Comparison of ENCODE assay signal across 12 mouse cellular contexts in the genomic region with DNA sequence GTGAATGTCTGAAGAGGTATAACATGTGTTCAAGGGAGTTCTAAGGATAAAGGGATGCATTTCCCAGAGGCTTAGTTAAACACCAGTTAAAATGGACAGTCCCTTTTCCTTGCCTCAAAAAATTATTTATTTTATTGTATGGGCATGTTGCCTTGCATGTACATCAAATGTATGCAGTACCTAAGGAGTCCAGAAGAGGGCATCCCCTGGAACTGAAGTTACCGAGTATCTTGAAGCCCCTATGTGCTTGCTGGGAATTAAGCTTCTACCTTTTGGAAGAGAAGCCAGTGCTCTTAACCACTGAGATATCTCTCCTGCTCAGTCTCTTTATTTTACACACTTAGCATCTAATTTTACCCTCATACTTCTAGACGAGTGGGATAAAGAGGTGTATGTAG.
DNase-seq lines count a peak whose midpoint lies in the region; ATAC-seq and TF ChIP-seq lines count a peak whose summit lies in the region.
"Had no signal": no experiment of that assay in that cellular context is flagged by ENCODE, and none has a peak within 500 bp of the region (broad histone marks: within the 10 kb centered on the region; RNA-seq: fewer than 3 reads in every experiment).

No protein-coding gene starts in this region.

- no peak overlapping the region for H3K27ac ChIP-seq in liver, embryonic 14.5 days
- H3K27ac ChIP-seq in CH12.LX (ENCODE audit: insufficient read depth, low read depth) = no peak overlapping the region
- H3K27ac ChIP-seq: embryonic facial prominence, embryonic 13.5 days; limb, embryonic 10.5 days; midbrain, embryonic 10.5 days had no signal

- in situ Hi-C loops in CH12.LX (cut with MboI; ENCODE audit: low pct_ligation_motif_present, low pct_unique_long_range_greater_than_20kb, low sequenced_read_pairs) = loop anchor here (10.0 kb wide), 1 partner anchor 64 kb away; no protein-coding TSS in a partner anchor

- peaks cover 0 to 15% of the 10 kb centered on the region in 2 experiments; a peak in 2 of 4 replicates for H3K4me1 ChIP-seq in liver, embryonic 14.5 days (replicated peaks; ENCODE audit: control insufficient read depth in 2 of 2, insufficient read depth in 2 of 2, low read length in 1 of 2)
- H3K4me1 ChIP-seq in CH12.LX (ENCODE audit: control insufficient read depth in 1 of 2, insufficient read depth in 2 of 2) = peaks cover 0 to 37% of the 10 kb centered on the region in 2 experiments; a peak in 2 of 4 replicates
- H3K4me1 ChIP-seq: midbrain, embryonic 10.5 days had no signal

- ATAC-seq in liver, embryonic 14.5 days (ENCODE audit: insufficient read depth) = no peak
- peak; percentile 69 for ATAC-seq in megakaryocyte progenitor cell, adult 5-6 weeks (replicated peaks; ENCODE audit: poor library complexity)
- no peak for ATAC-seq in inflammation-experienced regulatory T-cells, adult 6 months
- ATAC-seq: intestine, embryonic 16.5 days had no signal

- peak; percentile 48; the same call in 1 of the 2 replicates for TF ChIP-seq CTCF in liver, embryonic 14.5 days (IDR thresholded peaks at IDR 0.05; ENCODE audit: low read depth)
- TF ChIP-seq CTCF in CH12.LX (conservative IDR thresholded peaks at IDR 0.05 in 1 of 2, IDR thresholded peaks at IDR 0.05 in 1 of 2; ENCODE audit: low read depth in 2 of 2, low read length in 2 of 2) = peak; percentile 36 to 53; a peak in 3 of 4 replicates

- H3K4me2 ChIP-seq in liver, embryonic 14.5 days (ENCODE audit: low read depth) = no peak overlapping the region
- no peak overlapping the region for H3K4me2 ChIP-seq in CH12.LX (ENCODE audit: insufficient read depth, low read depth, poor library complexity, severe bottlenecking)
- H3K4me2 ChIP-seq: embryonic facial prominence, embryonic 13.5 days had no signal

- TF ChIP-seq RAD21 in CH12.LX (IDR thresholded peaks at IDR 0.05; ENCODE audit: low read depth, low read length) = peak; percentile 20

- H3K79me2 ChIP-seq in CH12.LX (replicated peaks; ENCODE audit: control insufficient read depth, extremely low read depth, insufficient read depth, poor library complexity, severe bottlenecking) = no peaks in the 10 kb centered on the region

- H3K27me3 ChIP-seq in liver, embryonic 14.5 days (ENCODE audit: control insufficient read depth, insufficient read depth, low read length) = no peaks in the 10 kb centered on the region
- no peaks in the 10 kb centered on the region for H3K27me3 ChIP-seq in CH12.LX (replicated peaks)
- H3K27me3 ChIP-seq: embryonic facial prominence, embryonic 13.5 days had no signal

- no peak for TF ChIP-seq POLR2A in CH12.LX (IDR thresholded peaks at IDR 0.05; ENCODE audit: low read depth, low read length)

- no peak overlapping the region for H3K4me3 ChIP-seq in liver, embryonic 14.5 days (ENCODE audit: insufficient read depth in 1 of 2, low read depth in 2 of 2, low read length in 2 of 2)
- no peak overlapping the region for H3K4me3 ChIP-seq in CH12.LX (replicated peaks in 1 of 3; ENCODE audit: low read depth in 2 of 3, low read length in 2 of 3, poor library complexity in 1 of 3)
- H3K4me3 ChIP-seq: embryonic facial prominence, embryonic 13.5 days; limb, embryonic 10.5 days; midbrain, embryonic 10.5 days had no signal

- peak; percentile 7 to 12 (median 11) for DNase-seq in liver, embryonic 14.5 days (ENCODE audit: low read depth in 3 of 3, low spot score in 3 of 3)
- DNase-seq in liver (no peak), CH12.LX (ENCODE audit: extremely low read depth) (peak; percentile 47), R1 (ENCODE audit: low read depth, low spot score) (peak; percentile 64)
- DNase-seq in kidney, postnatal 36 days = no peak
- DNase-seq: gastrocnemius, postnatal 36 days had no signal

- no peaks in the 10 kb centered on the region for H3K36me3 ChIP-seq in liver, embryonic 14.5 days (replicated peaks; ENCODE audit: control insufficient read depth, insufficient read depth, low read depth)
- H3K36me3 ChIP-seq in CH12.LX (replicated peaks in 1 of 2; ENCODE audit: control insufficient read depth in 1 of 2, insufficient read depth in 1 of 2, low read length in 1 of 2) = peaks cover 3 to 39% of the 10 kb centered on the region in 2 experiments
- H3K36me3 ChIP-seq: embryonic facial prominence, embryonic 13.5 days; limb, embryonic 10.5 days had no signal

- dilution Hi-C loops in CH12.LX (cut with MboI; ENCODE audit: extremely low pct_ligation_motif_present, extremely low pct_unique_long_range_greater_than_20kb, low sequenced_read_pairs) = no loop called here

- no peak for TF ChIP-seq EP300 in liver, embryonic 14.5 days (IDR thresholded peaks at IDR 0.05; ENCODE audit: low read depth)
- TF ChIP-seq EP300 in CH12.LX (IDR thresholded peaks at IDR 0.05; ENCODE audit: low read length) = no peak

- no peak overlapping the region for H3K9ac ChIP-seq in liver, embryonic 14.5 days (replicated peaks)
- no peak overlapping the region for H3K9ac ChIP-seq in CH12.LX (ENCODE audit: insufficient read depth, low read depth)
- H3K9ac ChIP-seq: embryonic facial prominence, embryonic 13.5 days had no signal

- H3K9me3 ChIP-seq in liver, embryonic 14.5 days (ENCODE audit: control insufficient read depth, low read length) = no peaks in the 10 kb centered on the region
- H3K9me3 ChIP-seq in CH12.LX (replicated peaks; ENCODE audit: low read length) = no peaks in the 10 kb centered on the region
- H3K9me3 ChIP-seq: embryonic facial prominence, embryonic 13.5 days; limb, embryonic 10.5 days; midbrain, embryonic 10.5 days had no signal

- WGBS in liver, embryonic 14.5 days (ENCODE audit: insufficient replicate concordance) = 46% methylated on average over 2 of the region's 2 CpGs

TF ChIP-seq in CH12.LX, 34 proteins besides CTCF, POLR2A, EP300 and RAD21:
- no peak for TF ChIP-seq PAX5 (IDR thresholded peaks at IDR 0.05; ENCODE audit: low read length)
- peak; percentile 58 for TF ChIP-seq SMC3 (IDR thresholded peaks at IDR 0.05; ENCODE audit: low read depth, low read length)

Comparison
In these comparisons a context has a peak if more than half of its experiments do, and no peak if none do; other contexts are left out.
1. DNase-seq: peak in liver, embryonic 14.5 days (3 of 3), CH12.LX (single experiment) and R1 (single experiment); none in liver (single experiment) and kidney, postnatal 36 days (0 of 2).